Comparison of ENCODE assay signal across 11 mouse cellular contexts in genomic region chr1:153071563-153071962, GRCm38 (mm10).
DNase-seq lines count a peak whose midpoint lies in the region; ATAC-seq and TF ChIP-seq lines count a peak whose summit lies in the region.
"Had no signal": no experiment of that assay in that cellular context is flagged by ENCODE, and none has a peak within 500 bp of the region (broad histone marks: within the 10 kb centered on the region; RNA-seq: fewer than 3 reads in every experiment).

No protein-coding gene starts in this region.

- no peaks in the 10 kb centered on the region for H3K9me3 ChIP-seq in heart, embryonic 16.5 days (replicated peaks; ENCODE audit: control insufficient read depth, low read length)
- H3K9me3 ChIP-seq in lung, embryonic 15.5 days: no peaks in the 10 kb centered on the region

- 32% methylated on average over 16 of the region's 16 CpGs for WGBS in heart, embryonic 16.5 days
- WGBS in lung, embryonic 15.5 days: 35% methylated on average over 16 of the region's 16 CpGs
- WGBS in cerebellum, adult 2 months: 84% methylated on average over 16 of the region's 16 CpGs

- TF ChIP-seq POLR2A in cerebellum, adult 2 months (IDR thresholded peaks at IDR 0.05; ENCODE audit: borderline replicate concordance, insufficient read depth, low read length): no peak

- no peak for TF ChIP-seq CTCF in cerebellum, adult 2 months (IDR thresholded peaks at IDR 0.05; ENCODE audit: borderline replicate concordance, insufficient read depth, low read depth, low read length)

- peaks cover 15% of the 10 kb centered on the region; the same call in 1 of the 2 replicates for H3K27me3 ChIP-seq in heart, embryonic 16.5 days (ENCODE audit: control insufficient read depth, insufficient read depth, low read length)
- H3K27me3 ChIP-seq in lung, embryonic 15.5 days: peaks cover 12% of the 10 kb centered on the region; the same call in 1 of the 2 replicates
- no peaks in the 10 kb centered on the region for H3K27me3 ChIP-seq in cerebellum, adult 2 months (ENCODE audit: control insufficient read depth, insufficient read depth, low read length)

- no peak overlapping the region for H3K27ac ChIP-seq in heart, embryonic 16.5 days (ENCODE audit: low read length)
- peak overlapping the region; percentile 32; the same call in 1 of the 2 replicates for H3K27ac ChIP-seq in lung, embryonic 15.5 days
- H3K27ac ChIP-seq in cerebellum, adult 2 months (ENCODE audit: insufficient read depth, low read length): no peak overlapping the region

- no peaks in the 10 kb centered on the region for H3K4me1 ChIP-seq in heart, embryonic 16.5 days (ENCODE audit: control insufficient read depth, insufficient read depth, low read length)
- peaks cover 33% of the 10 kb centered on the region for H3K4me1 ChIP-seq in lung, embryonic 15.5 days
- peaks cover 8% of the 10 kb centered on the region; the same call in 1 of the 2 replicates for H3K4me1 ChIP-seq in cerebellum, adult 2 months (ENCODE audit: control insufficient read depth, insufficient read depth, low read length)

- peak overlapping the region; percentile 60 for H3K4me2 ChIP-seq in heart, embryonic 16.5 days (ENCODE audit: low read depth, low read length)
- H3K4me2 ChIP-seq in lung, embryonic 15.5 days: peak overlapping the region; percentile 13; the same call in 1 of the 2 replicates

- DNase-seq in heart, adult 11 months: peak; percentile 95
- DNase-seq in heart, adult 8-10 months (ENCODE audit: low spot score): no peak
- DNase-seq in R1 (ENCODE audit: low read depth, low spot score): peak; percentile 88
- no peak for DNase-seq in ovary, postnatal 36 days (ENCODE audit: low spot score)
- DNase-seq in cerebellum, adult 2 months: no peak
- no peak for DNase-seq in urinary bladder, postnatal 4 days (ENCODE audit: low spot score in 2 of 2)
- DNase-seq: adrenal gland, postnatal 25 days; gastrocnemius, postnatal 36 days; midbrain, embryonic 14.5 days had no signal

- peak overlapping the region; percentile 35 for H3K4me3 ChIP-seq in heart, embryonic 16.5 days (ENCODE audit: low read length)
- peak overlapping the region; percentile 6; the same call in 1 of the 2 replicates for H3K4me3 ChIP-seq in lung, embryonic 15.5 days
- no peak overlapping the region for H3K4me3 ChIP-seq in cerebellum, adult 2 months (replicated peaks; ENCODE audit: insufficient read depth, low read depth, low read length)

- no peaks in the 10 kb centered on the region for H3K36me3 ChIP-seq in heart, embryonic 16.5 days (ENCODE audit: control insufficient read depth, insufficient read depth)
- no peaks in the 10 kb centered on the region for H3K36me3 ChIP-seq in lung, embryonic 15.5 days

- peak overlapping the region; percentile 23; the same call in 1 of the 2 replicates for H3K9ac ChIP-seq in heart, embryonic 16.5 days (ENCODE audit: low read length)
- H3K9ac ChIP-seq in lung, embryonic 15.5 days: no peak overlapping the region

- ATAC-seq in heart, embryonic 16.5 days (replicated peaks; ENCODE audit: extremely low read depth, insufficient read depth, low FRiP score): no peak; the same call in 1 of the 2 replicates
- ATAC-seq in lung, embryonic 15.5 days (ENCODE audit: borderline replicate concordance, extremely low read depth, low FRiP score, low TSS enrichment): peak; percentile 35; the same call in 1 of the 2 replicates

Comparison
In these comparisons a context has a peak if more than half of its experiments do, and no peak if none do; other contexts are left out.
1. DNase-seq: peak in heart, adult 11 months (single experiment) and R1 (single experiment); none in heart, adult 8-10 months (single experiment), ovary, postnatal 36 days (single experiment), cerebellum, adult 2 months (0 of 2) and urinary bladder, postnatal 4 days (0 of 2).